8 mouse cellular contexts compared by ENCODE assay signal in the genomic region with DNA sequence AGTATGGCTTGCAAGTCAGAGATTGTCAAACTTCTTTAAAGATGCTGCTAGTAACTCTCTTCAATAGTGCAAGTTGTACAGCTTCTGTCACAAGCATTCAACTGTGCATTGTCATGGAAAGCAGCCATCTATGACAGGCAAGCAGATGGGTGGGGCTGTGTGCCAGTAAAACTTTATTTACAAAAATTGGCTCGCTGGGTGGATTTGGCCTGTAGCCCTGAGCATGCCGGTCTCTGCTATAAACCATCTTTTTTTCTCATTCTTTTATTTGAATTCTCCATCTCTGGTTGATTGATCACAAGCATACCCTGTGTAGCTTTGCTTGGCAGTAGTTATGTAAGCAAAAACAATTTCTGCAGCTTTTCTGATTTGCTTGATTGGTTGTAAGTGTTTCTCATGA.
A peak's percentile ranks its signal among the peaks of the same experiment; 100 is the strongest.
DNase-seq lines count a peak whose midpoint lies in the region; ATAC-seq and TF ChIP-seq lines count a peak whose summit lies in the region.

No protein-coding gene starts in this region.

- H3K4me1 ChIP-seq in lung, embryonic 14.5 days (ENCODE audit: insufficient read depth) = no peaks in the 10 kb centered on the region

- WGBS in lung, embryonic 14.5 days = 39% methylated on average over 2 of the region's 2 CpGs

- no peak overlapping the region for H3K4me2 ChIP-seq in lung, embryonic 14.5 days

- no peaks in the 10 kb centered on the region for H3K27me3 ChIP-seq in lung, embryonic 14.5 days (ENCODE audit: insufficient read depth, low read length)

- H3K36me3 ChIP-seq in lung, embryonic 14.5 days (ENCODE audit: insufficient read depth) = no peaks in the 10 kb centered on the region

- no peak overlapping the region for H3K9ac ChIP-seq in lung, embryonic 14.5 days

- TF ChIP-seq CTCF in lung, embryonic 14.5 days (IDR thresholded peaks at IDR 0.05; ENCODE audit: low read depth) = no peak

- DNase-seq in cerebellum, postnatal 10 days = peak; percentile 87 to 90
- no peak for DNase-seq in cerebellum, adult 9-11 months
- peak; percentile 81 for DNase-seq in lung, embryonic 14.5 days
- DNase-seq in lung, adult 18-20 months = no peak
- peak; percentile 75 for DNase-seq in layer of hippocampus, adult 9-11 months
- DNase-seq in right cerebral cortex, postnatal 14 days = peak; percentile 17
- no peak for DNase-seq in liver

- peak; percentile 75 for ATAC-seq in lung, embryonic 14.5 days (ENCODE audit: insufficient read depth)
- no peak for ATAC-seq in megakaryocyte progenitor cell, adult 5-6 weeks (replicated peaks; ENCODE audit: poor library complexity)

- H3K4me3 ChIP-seq in lung, embryonic 14.5 days (ENCODE audit: low read depth, low read length) = no peak overlapping the region

- H3K9me3 ChIP-seq in lung, embryonic 14.5 days (ENCODE audit: low read depth, low read length) = no peaks in the 10 kb centered on the region

- H3K27ac ChIP-seq in lung, embryonic 14.5 days (ENCODE audit: low read depth) = no peak overlapping the region

Comparison
In these comparisons a context has a peak if more than half of its experiments do, and no peak if none do; other contexts are left out.
1. DNase-seq: peak in cerebellum, postnatal 10 days (2 of 2), lung, embryonic 14.5 days (single experiment), layer of hippocampus, adult 9-11 months (single experiment) and right cerebral cortex, postnatal 14 days (single experiment); none in cerebellum, adult 9-11 months (single experiment), lung, adult 18-20 months (0 of 2) and liver (single experiment).